Mouse (Mus musculus): ENCODE data around the gene Unc5c. TPM values are rescaled to one million over a fixed set of nuclear protein-coding genes. Genes with fewer than 3 reads are reported as not detected.
A peak's percentile ranks its signal among the peaks of the same experiment; 100 is the strongest.

Gene Unc5c
- total RNA-seq, 2 experiments from 2014 or later, result 4.2 to 5.0 TPM

DNA sequence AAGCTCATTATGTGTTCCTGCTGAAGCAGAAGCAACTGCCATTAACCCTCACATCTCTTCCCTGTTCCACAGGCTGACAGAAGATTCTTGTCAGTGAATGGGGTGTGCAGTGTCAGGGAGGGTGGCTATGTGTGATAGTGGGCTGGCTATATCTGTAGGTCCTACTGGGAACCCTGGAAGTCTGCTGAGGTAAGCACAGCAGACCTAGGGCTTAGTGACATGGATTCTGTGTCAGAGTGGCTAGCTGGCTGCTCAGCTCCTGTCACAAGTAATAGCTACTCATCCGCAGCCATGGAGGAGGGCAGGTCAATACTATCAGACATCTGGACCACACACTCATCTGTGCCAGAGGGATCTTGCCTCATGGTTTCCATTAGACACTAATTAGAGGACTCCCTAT lies 349.8 kb downstream of the Unc5c start:
- DNase-seq, result no peak

DNA sequence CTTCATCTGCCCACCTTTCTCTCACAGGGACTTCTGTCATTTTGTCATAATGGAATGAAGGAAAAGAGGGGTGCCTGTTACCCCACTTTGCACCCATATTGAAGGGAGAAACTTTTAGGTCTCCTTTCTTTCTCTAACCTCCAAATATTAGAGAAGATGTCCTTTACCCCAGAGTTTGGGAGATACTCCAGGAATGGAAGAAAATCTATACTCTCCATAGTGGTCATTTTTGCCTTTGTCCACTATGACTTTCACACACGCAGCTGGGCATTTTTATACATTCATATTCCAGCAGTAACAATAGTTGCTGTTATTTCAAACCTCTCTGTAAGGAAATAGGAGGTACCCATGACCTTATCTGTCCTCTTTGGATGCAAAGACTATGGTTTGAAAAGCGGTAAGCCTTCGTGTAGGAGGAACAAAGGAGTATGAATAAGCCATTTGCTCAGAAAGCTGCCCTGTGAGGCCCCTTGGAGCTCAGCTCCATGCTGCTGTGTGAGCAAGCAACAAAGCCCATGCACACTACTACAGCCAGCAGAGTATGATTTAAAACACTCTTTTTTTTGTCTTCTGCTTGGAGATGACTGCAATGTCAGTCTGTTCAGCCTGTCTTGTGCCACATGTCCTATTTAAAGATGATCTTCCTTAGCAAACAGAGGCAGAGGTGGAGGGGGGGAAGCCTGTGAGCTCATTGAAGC lies 353.7 kb downstream of the Unc5c start:
- DNase-seq, result no peak

GRCm38 (mm10) chr3:141819331-141819941 lies 354.4 kb downstream of the Unc5c start:
- peak; percentile 19 for DNase-seq

GRCm38 (mm10) chr3:141828301-141828700 lies 363.3 kb downstream of the Unc5c start:
- DNase-seq, result no peak

DNA sequence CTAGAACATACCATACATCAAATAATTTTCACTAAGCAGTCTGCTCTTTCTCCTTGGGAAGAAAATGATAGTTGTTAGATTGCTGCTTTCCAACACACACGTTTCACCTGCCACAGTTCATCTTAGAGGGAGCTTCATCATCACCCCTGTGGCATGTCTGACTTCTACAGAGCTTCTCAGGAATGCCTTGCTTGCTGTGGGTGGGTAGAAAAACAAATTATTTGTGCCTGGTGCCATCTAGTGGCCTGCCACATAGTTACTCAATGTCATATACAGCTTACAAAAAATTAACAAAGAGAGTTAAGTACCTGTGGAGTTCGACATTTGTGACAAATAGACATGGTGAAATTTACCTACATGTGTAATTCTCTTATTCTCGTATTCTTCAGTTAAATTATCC lies 366.1 kb downstream of the Unc5c start:
- peak; percentile 71 for DNase-seq

DNA sequence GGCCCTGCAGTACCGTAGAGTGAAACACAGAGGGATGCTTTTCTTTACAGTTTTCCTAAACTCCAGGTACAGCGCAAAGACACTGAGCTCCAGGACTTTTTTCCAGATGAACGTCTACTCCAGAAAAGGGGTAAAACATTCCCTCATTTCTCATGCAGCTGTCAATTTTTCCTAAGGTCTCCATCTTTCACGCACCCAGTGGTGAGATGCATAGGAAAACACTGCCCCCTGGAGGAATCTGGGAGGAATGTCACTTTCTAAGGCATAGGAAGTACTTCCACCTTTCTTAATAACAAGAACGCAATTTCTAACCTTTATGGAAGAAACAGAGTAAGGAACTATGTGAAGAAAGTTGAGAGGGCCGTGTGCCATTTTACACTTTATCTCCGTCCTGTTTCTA lies 373.8 kb downstream of the Unc5c start:
- DNase-seq, result peak; percentile 24

DNA sequence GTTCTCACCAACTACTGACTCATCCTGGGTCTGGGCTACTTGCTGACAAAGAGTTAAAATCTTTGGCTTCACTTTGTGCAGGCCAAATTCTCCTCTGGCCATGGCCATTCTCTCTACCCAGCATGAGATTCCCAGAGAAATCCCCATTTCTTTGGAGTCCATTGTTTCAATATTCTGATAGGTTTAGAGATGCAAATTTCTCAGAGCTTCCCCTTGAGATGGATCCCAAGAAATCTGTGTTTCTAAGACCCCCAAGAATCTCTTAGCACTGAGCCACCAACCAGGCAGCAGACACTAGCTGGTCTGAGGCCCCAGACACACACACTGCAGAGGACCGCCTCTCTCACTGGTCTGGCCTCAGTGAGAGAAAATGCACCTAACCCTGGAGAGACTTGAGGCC lies 384.2 kb downstream of the Unc5c start:
- DNase-seq, result no peak

DNA sequence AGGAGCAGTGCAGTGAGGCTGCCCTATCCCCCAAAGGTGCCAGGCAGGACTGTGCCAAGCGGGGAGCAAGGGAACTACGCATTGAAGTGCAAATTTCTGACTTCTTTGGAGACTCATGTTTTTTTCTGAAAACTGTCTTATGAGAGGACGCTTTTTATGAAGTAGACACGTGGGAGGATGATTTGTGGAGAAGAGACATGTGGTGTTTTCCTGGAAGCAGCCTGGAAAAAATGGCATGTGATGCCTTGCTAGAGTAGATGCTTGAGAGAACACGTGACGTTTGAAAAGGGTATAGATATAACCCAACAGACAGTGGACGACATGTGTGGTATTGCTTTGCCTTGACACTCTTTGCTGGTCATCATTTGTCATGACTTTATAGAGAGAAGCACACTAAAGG lies 385.1 kb downstream of the Unc5c start:
- DNase-seq, result no peak

DNA sequence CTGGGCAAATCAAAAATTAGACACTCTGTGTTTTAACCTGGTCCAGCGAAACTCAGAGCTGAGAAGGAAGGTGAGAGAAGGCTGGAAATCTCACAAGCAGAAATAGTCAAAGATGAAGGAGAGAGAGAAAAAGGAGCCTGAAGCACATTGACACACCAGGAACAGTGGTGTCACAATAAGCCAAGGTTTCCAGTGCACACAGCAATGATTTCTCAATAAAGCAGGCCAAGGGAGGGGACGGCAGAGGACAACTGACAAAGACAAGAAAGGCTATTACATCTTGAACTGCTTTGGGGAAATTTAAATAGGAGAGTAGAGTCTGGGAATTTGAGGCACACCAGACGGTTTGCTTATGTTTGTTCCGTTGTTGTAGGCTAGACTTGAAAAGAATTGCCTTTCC lies 389.3 kb downstream of the Unc5c start:
- DNase-seq, result no peak

DNA sequence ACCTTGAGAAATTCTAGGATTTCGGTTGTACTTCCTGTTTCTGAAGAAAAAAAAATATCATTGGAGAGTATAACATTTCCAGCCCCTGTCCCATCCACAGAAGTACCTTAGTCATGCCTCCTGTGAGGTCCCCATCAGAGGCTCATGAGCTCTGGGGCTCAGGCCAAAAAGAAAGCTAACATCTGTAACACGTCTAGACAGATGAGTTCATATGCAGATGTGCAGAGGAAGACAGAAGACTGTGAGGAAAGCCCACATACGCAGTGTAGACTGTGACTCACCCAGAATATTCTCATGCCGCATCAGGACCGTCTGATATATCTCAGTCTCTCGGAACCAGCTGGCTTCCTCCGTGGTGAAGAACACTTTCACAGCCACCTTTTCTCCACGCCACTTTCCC lies 392.1 kb downstream of the Unc5c start:
- no peak for DNase-seq

- peak; percentile 51 for DNase-seq
Observed at GRCm38 (mm10) chr3:141862816-141863461, 397.9 kb downstream of the Unc5c start.

DNA sequence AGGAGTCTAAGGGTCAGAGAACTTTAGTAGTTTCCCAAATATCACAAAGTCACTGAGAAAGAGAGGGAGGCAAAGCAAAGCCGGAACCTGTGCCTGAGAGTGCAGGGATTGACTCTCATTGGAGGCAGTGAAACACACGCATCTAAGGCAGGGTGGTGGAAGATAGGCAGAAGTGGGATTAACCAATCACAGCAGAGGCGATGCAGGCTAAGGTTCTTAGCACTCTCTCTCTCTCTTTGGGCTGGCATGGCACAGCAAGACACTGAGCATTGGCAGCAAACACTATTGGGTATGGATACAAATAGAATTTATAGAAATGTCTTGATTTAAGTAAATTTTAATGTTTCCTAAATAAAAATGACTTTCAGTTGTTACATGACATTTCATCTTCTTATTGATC lies 406.8 kb downstream of the Unc5c start:
- DNase-seq, result no peak

DNA sequence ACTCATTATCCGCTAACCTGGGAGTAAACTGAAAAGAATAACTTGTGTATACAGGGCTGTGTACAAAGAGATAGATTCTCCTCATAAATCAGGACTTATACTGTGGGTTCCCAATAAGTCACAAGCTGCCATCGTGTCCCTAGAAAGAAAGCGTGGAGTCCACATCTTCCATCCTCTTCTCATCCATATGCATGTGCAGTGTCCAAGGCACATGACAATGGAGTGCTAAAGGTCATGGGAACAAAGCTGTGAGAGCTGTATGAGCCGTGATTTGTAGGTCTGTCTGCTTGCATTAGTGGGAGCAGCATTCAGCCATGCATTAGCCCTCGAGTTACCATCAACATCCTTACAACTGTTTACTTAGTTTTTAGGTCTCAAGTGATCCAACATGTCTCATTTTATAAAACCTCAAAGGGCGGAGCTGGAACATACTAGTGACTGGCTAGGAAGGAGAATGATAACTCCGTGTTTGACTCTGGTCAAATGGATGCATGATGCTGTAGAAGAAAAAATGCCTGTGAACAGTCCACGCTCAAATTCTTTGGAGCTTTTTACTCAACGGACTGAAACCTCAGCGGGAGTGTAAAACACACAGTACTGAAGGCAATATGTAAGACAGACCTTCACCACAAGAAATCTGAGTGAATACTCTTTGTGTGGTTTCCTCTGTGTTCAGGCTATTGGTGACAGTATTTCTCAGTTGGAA lies 407.5 kb downstream of the Unc5c start:
- no peak for DNase-seq

GRCm38 (mm10) chr3:141882496-141882895 lies 417.5 kb downstream of the Unc5c start:
- DNase-seq, result peak; percentile 7

- DNase-seq, result no peak
Observed at GRCm38 (mm10) chr3:141884190-141884589, 419.2 kb downstream of the Unc5c start.

Measured in adrenal gland, postnatal 10 days (tissue).